Mouse (Mus musculus): ENCODE data around the gene Kcnma1. TPM values are rescaled to one million over a fixed set of nuclear protein-coding genes. Genes with fewer than 3 reads are reported as not detected.

The Kcnma1 gene
- polyA plus RNA-seq, 1 experiment from 2014 or later, result 0.38 TPM

DNA sequence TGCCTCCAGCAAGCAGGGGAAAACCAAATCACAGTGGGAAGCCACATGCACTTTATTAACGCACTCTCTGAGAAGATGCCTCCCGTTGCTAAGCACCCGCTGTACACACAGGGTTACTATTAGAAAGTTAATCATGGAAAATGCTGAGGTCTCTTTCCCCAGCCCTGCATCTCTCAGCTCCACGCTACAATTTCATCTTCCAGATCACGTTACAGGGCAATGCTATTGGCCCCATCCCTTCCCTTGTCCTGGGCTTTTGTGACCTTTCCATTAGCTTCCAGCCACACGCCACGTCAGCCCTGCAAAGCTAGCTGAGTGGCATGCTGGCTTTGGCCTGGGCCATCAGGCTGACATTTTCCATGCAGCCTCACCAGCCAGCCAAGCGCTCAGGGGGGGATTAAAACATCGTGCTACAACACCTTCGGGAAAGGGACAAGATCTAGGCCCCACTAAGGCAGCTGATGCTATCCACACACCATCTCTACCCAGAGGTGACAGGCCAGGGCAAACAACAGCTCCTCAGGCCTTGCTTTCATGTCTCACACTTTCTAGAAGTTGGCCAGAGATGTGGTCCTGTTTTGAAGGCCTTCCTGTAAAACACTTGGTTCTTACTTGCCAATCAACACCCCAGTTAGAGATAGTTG lies 111.5 kb downstream of the Kcnma1 start:
- 39% methylated on average over 10 of the region's 10 CpGs for WGBS
- Histone ChIP-seq H3K27me3 (ENCODE audit: control insufficient read depth, insufficient read depth, low read length) (no peaks in the 10 kb centered on the region; the same call in 1 of the 2 replicates), H3K4me2 (ENCODE audit: low read depth, low read length) (no peak overlapping the region), H3K36me3 (ENCODE audit: control insufficient read depth, insufficient read depth) (no peaks in the 10 kb centered on the region), H3K9ac (ENCODE audit: low read length) (no peak overlapping the region), H3K4me1 (ENCODE audit: control insufficient read depth, insufficient read depth, low read length) (peaks cover 3% of the 10 kb centered on the region), H3K27ac (ENCODE audit: low read length) (no peak overlapping the region), H3K4me3 (ENCODE audit: low read length) (no peak overlapping the region), H3K9me3 (replicated peaks; ENCODE audit: control insufficient read depth, low read length) (no peaks in the 10 kb centered on the region)
- no peak for ATAC-seq (replicated peaks; ENCODE audit: extremely low read depth, insufficient read depth, low FRiP score)

DNA sequence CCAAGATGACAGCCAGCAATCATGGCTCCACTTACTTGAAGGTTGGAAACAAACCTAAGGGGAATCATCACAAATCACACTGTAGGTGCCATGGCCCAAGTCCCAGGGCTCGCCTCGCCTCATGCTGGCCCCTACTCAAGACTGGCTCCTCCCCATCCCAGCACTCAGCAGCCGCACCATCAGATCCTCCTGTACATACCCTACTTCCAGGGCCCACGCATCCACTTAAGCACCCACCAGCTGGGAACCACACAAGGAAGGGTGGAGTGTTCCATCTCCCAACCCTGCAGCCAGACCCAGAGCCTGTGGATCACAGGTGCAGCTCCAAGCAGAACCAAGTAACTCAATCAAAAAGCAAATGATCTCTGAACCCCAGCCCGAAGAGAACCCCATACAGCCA lies 114.8 kb downstream of the Kcnma1 start:
- 84% methylated on average over 5 of the region's 5 CpGs for WGBS
- H3K4me2 ChIP-seq (ENCODE audit: low read depth, low read length), result no peak overlapping the region
- no peak for ATAC-seq (replicated peaks; ENCODE audit: extremely low read depth, insufficient read depth, low FRiP score)
- no peaks in the 10 kb centered on the region for H3K9me3 ChIP-seq (replicated peaks; ENCODE audit: control insufficient read depth, low read length)
- peaks cover 3% of the 10 kb centered on the region for H3K4me1 ChIP-seq (ENCODE audit: control insufficient read depth, insufficient read depth, low read length)
- H3K36me3 ChIP-seq (ENCODE audit: control insufficient read depth, insufficient read depth), result no peaks in the 10 kb centered on the region
- H3K4me3 ChIP-seq (ENCODE audit: low read length), result no peak overlapping the region
- H3K9ac ChIP-seq (ENCODE audit: low read length), result no peak overlapping the region
- no peak overlapping the region for H3K27ac ChIP-seq (ENCODE audit: low read length)
- H3K27me3 ChIP-seq (ENCODE audit: control insufficient read depth, insufficient read depth, low read length), result no peaks in the 10 kb centered on the region; the same call in 1 of the 2 replicates

DNA sequence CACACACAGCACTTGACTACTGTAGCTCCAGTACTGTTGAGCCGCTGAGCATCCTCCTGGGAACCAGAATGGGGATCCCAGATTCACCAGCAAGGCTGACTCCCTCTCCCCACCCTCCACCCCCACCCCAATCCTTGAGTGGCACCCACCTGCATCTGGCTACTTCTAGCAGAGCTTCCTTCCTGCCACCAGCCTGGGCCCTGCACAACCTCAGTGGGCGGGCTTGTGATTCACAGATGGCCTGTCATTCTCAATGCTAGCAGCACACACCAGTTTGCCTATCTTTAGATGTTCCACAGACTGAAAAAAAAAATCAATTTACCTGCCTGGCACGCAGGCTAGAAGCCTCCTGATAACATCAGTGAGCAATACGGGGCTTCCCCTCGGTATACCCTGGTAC lies 116.5 kb downstream of the Kcnma1 start:
- no peak overlapping the region for H3K4me2 ChIP-seq (ENCODE audit: low read depth, low read length)
- no peaks in the 10 kb centered on the region for H3K9me3 ChIP-seq (replicated peaks; ENCODE audit: control insufficient read depth, low read length)
- ATAC-seq (replicated peaks; ENCODE audit: extremely low read depth, insufficient read depth, low FRiP score), result no peak
- no peaks in the 10 kb centered on the region for H3K36me3 ChIP-seq (ENCODE audit: control insufficient read depth, insufficient read depth)
- H3K9ac ChIP-seq (ENCODE audit: low read length), result no peak overlapping the region
- no peak overlapping the region for H3K27ac ChIP-seq (ENCODE audit: low read length)
- 72% methylated on average over 5 of the region's 5 CpGs for WGBS
- no peaks in the 10 kb centered on the region; the same call in 1 of the 2 replicates for H3K27me3 ChIP-seq (ENCODE audit: control insufficient read depth, insufficient read depth, low read length)
- peaks cover 2% of the 10 kb centered on the region for H3K4me1 ChIP-seq (ENCODE audit: control insufficient read depth, insufficient read depth, low read length)
- H3K4me3 ChIP-seq (ENCODE audit: low read length), result no peak overlapping the region

- Histone ChIP-seq H3K27me3 (ENCODE audit: control insufficient read depth, insufficient read depth, low read length) (no peaks in the 10 kb centered on the region; the same call in 1 of the 2 replicates), H3K4me3 (ENCODE audit: low read length) (no peak overlapping the region), H3K4me1 (ENCODE audit: control insufficient read depth, insufficient read depth, low read length) (no peaks in the 10 kb centered on the region), H3K9ac (ENCODE audit: low read length) (no peak overlapping the region), H3K9me3 (replicated peaks; ENCODE audit: control insufficient read depth, low read length) (no peaks in the 10 kb centered on the region), H3K36me3 (ENCODE audit: control insufficient read depth, insufficient read depth) (no peaks in the 10 kb centered on the region), H3K27ac (ENCODE audit: low read length) (no peak overlapping the region), H3K4me2 (ENCODE audit: low read depth, low read length) (no peak overlapping the region)
- ATAC-seq (replicated peaks; ENCODE audit: extremely low read depth, insufficient read depth, low FRiP score), result no peak
- WGBS, result 86% methylated on average over 3 of the region's 3 CpGs
These were observed 118.3 kb downstream of the Kcnma1 start for GRCm38 (mm10) chr14:23896036-23896435.

- no peaks in the 10 kb centered on the region for H3K27me3 ChIP-seq (ENCODE audit: control insufficient read depth, insufficient read depth, low read length)
- H3K36me3 ChIP-seq (ENCODE audit: control insufficient read depth, insufficient read depth), result no peaks in the 10 kb centered on the region
- H3K9ac ChIP-seq (ENCODE audit: low read length), result no peak overlapping the region
- no peak overlapping the region for H3K4me2 ChIP-seq (ENCODE audit: low read depth, low read length)
- no peaks in the 10 kb centered on the region; the same call in 1 of the 2 replicates for H3K4me1 ChIP-seq (ENCODE audit: control insufficient read depth, insufficient read depth, low read length)
- no peaks in the 10 kb centered on the region for H3K9me3 ChIP-seq (replicated peaks; ENCODE audit: control insufficient read depth, low read length)
- no peak overlapping the region for H3K4me3 ChIP-seq (ENCODE audit: low read length)
- WGBS, result 56% methylated on average over 4 of the region's 4 CpGs
- no peak for ATAC-seq (replicated peaks; ENCODE audit: extremely low read depth, insufficient read depth, low FRiP score)
- H3K27ac ChIP-seq (ENCODE audit: low read length), result no peak overlapping the region
These were observed 128.2 kb downstream of the Kcnma1 start for GRCm38 (mm10) chr14:23886112-23886511.

- H3K9me3 ChIP-seq (replicated peaks; ENCODE audit: control insufficient read depth, low read length), result no peaks in the 10 kb centered on the region
- H3K27ac ChIP-seq (ENCODE audit: low read length), result no peak overlapping the region
- H3K36me3 ChIP-seq (ENCODE audit: control insufficient read depth, insufficient read depth), result no peaks in the 10 kb centered on the region
- H3K27me3 ChIP-seq (ENCODE audit: control insufficient read depth, insufficient read depth, low read length), result no peaks in the 10 kb centered on the region
- WGBS, result 17% methylated on average over 6 of the region's 6 CpGs
- ATAC-seq (replicated peaks; ENCODE audit: extremely low read depth, insufficient read depth, low FRiP score), result peak; percentile 41; the same call in 1 of the 2 replicates
- no peak overlapping the region for H3K9ac ChIP-seq (ENCODE audit: low read length)
- no peak overlapping the region for H3K4me2 ChIP-seq (ENCODE audit: low read depth, low read length)
- H3K4me1 ChIP-seq (ENCODE audit: control insufficient read depth, insufficient read depth, low read length), result no peaks in the 10 kb centered on the region; the same call in 1 of the 2 replicates
- H3K4me3 ChIP-seq (ENCODE audit: low read length), result no peak overlapping the region
These were observed 128.8 kb downstream of the Kcnma1 start for GRCm38 (mm10) chr14:23885539-23885938.

- WGBS, result 85% methylated on average over 4 of the region's 4 CpGs
- no peak for ATAC-seq (replicated peaks; ENCODE audit: extremely low read depth, insufficient read depth, low FRiP score)
- H3K4me3 ChIP-seq (ENCODE audit: low read length), result no peak overlapping the region
- H3K9me3 ChIP-seq (replicated peaks; ENCODE audit: control insufficient read depth, low read length), result no peaks in the 10 kb centered on the region
- no peak overlapping the region for H3K27ac ChIP-seq (ENCODE audit: low read length)
- H3K4me2 ChIP-seq (ENCODE audit: low read depth, low read length), result no peak overlapping the region
- H3K27me3 ChIP-seq (ENCODE audit: control insufficient read depth, insufficient read depth, low read length), result no peaks in the 10 kb centered on the region
- no peaks in the 10 kb centered on the region for H3K36me3 ChIP-seq (ENCODE audit: control insufficient read depth, insufficient read depth)
- no peaks in the 10 kb centered on the region; the same call in 1 of the 2 replicates for H3K4me1 ChIP-seq (ENCODE audit: control insufficient read depth, insufficient read depth, low read length)
- H3K9ac ChIP-seq (ENCODE audit: low read length), result no peak overlapping the region
These were observed 129.2 kb downstream of the Kcnma1 start for GRCm38 (mm10) chr14:23885071-23885470.

DNA sequence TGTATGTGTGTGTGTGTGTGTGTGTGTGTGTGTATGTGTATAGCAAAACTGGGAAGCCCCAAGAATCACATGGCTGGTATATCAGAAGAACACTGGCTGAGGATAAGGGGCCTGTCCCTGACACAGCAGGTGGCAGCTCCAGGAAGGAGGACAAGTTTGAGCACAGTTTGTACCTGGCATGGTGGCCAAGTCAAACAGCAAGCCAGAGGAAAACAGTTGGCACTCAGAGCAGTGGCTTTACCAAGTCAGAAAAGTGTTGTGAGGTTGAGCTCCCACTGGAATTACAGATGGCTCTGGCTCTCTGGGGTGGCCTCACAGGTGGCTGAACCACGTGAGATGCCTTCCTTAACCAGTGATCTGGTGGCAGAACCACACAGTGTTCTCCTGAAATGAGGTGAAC lies 132.3 kb downstream of the Kcnma1 start:
- Histone ChIP-seq H3K4me1 (ENCODE audit: control insufficient read depth, insufficient read depth, low read length) (peaks cover 2% of the 10 kb centered on the region; the same call in 1 of the 2 replicates), H3K9me3 (replicated peaks; ENCODE audit: control insufficient read depth, low read length) (no peaks in the 10 kb centered on the region), H3K27ac (ENCODE audit: low read length) (no peak overlapping the region), H3K27me3 (ENCODE audit: control insufficient read depth, insufficient read depth, low read length) (no peaks in the 10 kb centered on the region), H3K9ac (ENCODE audit: low read length) (no peak overlapping the region), H3K36me3 (ENCODE audit: control insufficient read depth, insufficient read depth) (no peaks in the 10 kb centered on the region), H3K4me2 (ENCODE audit: low read depth, low read length) (no peak overlapping the region), H3K4me3 (ENCODE audit: low read length) (no peak overlapping the region)
- 77% methylated on average over 1 of the region's 1 CpGs for WGBS
- no peak for ATAC-seq (replicated peaks; ENCODE audit: extremely low read depth, insufficient read depth, low FRiP score)

DNA sequence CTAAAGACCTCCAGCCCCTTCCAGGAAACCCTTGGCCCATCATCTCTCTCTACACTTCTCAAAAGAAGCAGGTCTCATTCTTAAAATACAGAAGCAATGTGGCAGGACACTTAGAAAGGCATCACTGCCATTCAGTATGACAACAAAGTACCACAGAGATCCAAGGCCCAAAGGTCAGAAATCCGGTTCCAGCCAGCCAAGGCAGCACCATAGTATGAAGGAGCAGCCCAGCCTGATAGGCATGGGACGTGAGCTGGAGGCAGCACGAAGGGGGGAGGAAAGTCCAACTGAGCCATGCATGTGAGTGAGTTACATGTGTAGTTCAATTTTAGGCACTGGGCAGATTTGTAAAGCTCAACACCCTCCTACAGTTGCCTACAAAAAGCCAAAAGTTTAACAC lies 135.0 kb downstream of the Kcnma1 start:
- Histone ChIP-seq H3K27ac (ENCODE audit: low read length) (no peak overlapping the region), H3K4me3 (ENCODE audit: low read length) (no peak overlapping the region), H3K36me3 (ENCODE audit: control insufficient read depth, insufficient read depth) (no peaks in the 10 kb centered on the region), H3K9ac (ENCODE audit: low read length) (no peak overlapping the region), H3K27me3 (ENCODE audit: control insufficient read depth, insufficient read depth, low read length) (no peaks in the 10 kb centered on the region), H3K4me1 (ENCODE audit: control insufficient read depth, insufficient read depth, low read length) (peaks cover 2% of the 10 kb centered on the region; the same call in 1 of the 2 replicates), H3K9me3 (replicated peaks; ENCODE audit: control insufficient read depth, low read length) (no peaks in the 10 kb centered on the region), H3K4me2 (ENCODE audit: low read depth, low read length) (no peak overlapping the region)
- 73% methylated on average over 3 of the region's 3 CpGs for whole genome bisulfite sequencing
- ATAC-seq (replicated peaks; ENCODE audit: extremely low read depth, insufficient read depth, low FRiP score), result no peak
